Mouse (Mus musculus): ENCODE measurements at regions not wholly inside any gene's neighbourhood (a gene's known extent, or its start where the extent isn't known, plus 50 kb on each side); places are given as distances from the start of the nearest gene placed in this dataset.

DNA sequence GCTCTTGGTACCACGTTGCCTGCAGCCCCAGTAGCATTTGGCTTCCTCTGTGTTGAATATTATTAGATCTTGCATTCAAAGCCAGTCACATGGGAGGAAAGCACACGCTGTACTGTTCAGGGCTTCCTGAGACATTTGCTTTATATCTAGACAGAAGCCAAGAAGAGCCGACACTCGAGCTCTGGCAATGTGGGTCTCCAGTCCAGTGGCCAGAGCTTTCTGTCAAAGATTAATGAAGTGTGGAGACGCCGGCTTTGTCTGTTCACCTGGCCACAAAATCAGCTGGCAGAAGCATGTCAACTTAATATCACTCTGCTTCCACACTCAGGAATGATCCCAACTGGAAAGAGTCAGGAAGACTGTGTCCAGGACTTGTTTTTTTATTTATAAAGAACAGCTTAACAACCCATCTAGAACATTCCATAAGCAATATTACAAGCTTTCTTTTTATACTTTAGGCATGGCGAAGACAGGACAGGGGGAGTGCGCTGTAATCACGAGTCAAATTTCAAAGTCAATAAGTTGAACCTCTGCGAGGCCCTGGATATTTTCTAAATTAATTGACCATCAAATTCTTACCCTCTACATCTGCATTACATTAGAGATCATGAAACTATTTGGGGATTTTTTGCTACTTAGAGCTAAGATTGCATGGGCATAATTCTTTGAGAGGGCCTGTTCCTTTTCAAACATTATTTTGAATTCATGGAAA is 214.3 kb upstream of the F930015N05Rik start:
- DNase-seq (ENCODE audit: extremely low read depth, insufficient read length, low spot score) = no peak

DNA sequence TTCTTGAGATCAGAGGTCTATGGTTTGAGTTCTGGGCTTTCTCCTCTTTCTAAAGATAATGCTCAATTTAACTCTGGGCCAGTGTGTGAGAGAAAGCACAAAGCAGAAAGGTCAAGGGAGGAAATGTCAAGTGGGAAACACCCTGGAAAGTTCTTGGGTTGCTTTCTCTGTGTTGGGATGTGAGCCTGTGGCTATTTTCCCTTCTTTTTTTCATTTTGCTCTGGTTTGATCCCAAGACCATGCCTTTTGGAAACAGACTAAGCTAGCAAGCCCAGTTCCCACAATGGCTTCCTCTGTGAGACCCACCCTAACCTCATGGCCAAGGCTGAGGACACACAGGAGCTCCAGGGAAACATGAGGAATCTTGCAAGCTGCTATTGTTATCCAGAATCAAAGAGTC is 216.4 kb upstream of the F930015N05Rik start:
- DNase-seq (ENCODE audit: extremely low read depth, insufficient read length, low spot score) = no peak

DNA sequence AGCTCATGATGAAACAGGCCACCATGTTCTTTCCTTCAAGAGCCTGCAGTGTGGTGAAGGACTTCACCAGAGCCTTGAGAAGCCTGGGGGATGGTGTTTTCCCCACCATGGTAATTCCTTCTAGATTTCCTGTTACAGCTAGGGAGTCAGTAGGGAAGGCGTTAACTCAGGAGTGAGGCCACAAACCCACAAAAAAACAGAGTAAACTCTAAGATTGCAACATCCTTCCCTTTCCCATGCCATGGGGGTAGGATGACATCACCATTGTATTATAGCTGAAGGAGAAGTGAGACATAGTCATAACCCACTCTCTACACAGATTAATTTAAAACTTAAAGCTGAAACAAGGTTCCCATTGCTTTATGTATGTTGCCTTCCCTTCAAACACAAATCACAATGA is 218.7 kb upstream of the F930015N05Rik start:
- no peak for DNase-seq (ENCODE audit: extremely low read depth, insufficient read length, low spot score)

DNA sequence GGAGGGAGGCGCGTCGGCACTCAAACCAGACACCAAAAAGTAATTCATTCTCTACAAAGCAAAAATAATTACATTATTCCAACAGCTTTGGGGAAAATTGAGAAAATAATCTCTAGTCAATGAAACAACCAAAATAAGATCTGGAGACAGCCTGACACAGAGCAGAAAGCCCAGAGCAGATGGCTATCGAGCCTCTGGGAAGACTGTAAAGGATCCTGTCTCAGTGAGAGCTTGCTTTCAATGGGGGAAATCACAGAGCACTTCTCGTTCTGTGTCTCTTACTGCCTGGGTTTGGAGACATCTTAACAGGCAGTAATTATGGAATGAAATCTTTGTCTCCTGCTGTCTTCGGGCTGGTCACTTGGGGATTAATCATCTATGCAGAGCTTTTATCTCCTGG is 226.7 kb upstream of the F930015N05Rik start:
- DNase-seq (ENCODE audit: extremely low read depth, insufficient read length, low spot score) = no peak

DNA sequence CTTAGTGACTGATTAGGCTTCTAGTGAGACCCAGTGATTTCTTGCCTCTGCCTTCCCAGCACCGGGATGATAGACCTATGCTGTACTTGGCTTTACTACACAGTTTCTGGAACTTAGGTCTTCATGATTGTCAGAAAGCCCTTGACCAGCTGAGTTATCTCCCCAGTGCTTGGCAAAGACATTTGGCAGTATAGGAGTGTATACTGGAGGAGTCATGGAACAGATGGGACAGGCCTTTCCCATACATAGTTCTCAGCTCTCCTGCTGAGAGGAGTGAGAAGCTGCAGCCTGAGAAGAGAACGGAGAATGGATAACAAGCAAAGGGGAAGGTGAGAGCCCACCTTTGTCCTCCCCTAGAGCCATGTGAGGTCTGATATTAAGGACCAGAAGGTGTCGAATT is 230.6 kb upstream of the F930015N05Rik start:
- no peak for DNase-seq (ENCODE audit: extremely low read depth, insufficient read length, low spot score)

DNA sequence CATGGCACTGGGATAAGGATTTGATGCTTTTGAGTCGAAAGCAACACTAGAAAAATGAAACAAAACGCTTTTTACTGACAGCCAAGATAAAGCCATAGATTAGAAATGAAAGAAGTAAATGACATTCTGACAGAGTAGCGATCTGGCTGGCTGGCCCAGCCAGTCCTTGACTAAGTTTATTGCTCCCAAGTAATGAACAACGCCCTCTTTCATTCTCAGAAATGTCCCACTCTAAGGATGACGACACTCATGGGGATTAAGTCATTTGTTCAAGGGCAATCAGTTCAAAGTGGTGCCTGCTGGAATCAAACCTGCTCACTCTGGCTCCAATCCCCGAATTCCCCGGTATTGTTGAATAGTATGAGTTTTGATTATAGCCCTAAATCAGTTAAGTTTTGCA is 231.1 kb upstream of the F930015N05Rik start:
- DNase-seq (ENCODE audit: extremely low read depth, insufficient read length, low spot score) = no peak

DNA sequence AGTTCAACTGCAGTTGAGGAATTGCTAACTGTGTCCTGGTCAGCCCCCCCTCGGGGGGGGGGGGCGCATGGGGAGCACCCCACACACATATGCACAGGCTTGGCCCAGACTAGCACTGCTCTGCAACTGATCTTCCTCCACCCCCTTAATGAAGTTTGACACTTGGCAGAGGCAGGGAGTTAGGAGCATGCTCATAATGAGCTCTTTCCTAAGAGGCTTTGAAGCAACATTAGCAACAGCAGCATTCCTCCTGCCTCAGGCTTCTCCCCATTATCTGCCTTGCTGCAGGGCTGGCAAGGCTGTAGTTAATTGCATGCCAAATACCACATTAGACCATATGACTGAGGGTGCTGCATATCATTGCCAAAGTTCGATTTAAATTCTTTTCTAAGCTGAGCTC is 235.4 kb upstream of the F930015N05Rik start:
- DNase-seq (ENCODE audit: extremely low read depth, insufficient read length, low spot score) = peak; percentile 7

DNA sequence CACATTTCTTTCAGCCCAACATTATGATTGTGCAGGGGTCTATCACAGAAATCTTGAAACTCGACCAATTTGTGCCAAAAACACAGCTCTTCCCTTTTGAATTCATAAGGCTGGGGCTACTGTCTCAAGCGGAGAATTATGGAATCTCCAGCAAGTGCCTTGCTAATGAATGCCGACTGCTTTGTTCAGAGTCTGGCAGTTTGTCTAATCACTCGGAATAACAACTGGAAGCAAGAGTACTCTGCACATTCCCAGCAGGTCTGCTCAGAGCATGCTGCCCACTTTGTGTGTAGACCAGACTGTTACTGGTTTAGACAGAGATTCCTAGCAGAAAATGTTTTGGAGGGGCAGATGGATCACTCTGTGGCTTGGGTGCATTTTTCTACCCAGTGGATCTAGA is 237.1 kb upstream of the F930015N05Rik start:
- DNase-seq (ENCODE audit: extremely low read depth, insufficient read length, low spot score) = no peak

DNA sequence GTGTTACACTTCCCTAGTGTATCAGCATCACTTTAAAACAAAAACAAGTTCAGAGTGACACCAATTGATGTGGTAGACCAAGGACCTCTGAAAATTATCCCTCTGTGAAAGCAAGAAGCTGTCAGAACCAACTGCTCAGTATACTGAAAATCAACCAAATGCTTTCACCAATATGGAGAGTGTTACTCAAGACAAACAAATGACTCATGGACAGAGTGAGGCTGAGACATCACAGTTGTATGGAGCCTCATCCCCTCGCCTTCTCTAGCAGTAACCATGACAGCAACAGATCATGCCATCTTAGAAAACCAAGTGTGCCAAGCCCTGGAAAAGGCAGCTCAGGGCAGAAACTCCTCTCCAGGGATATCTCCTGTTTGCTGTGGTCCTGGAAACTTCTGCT is 267.3 kb upstream of the F930015N05Rik start:
- DNase-seq (ENCODE audit: extremely low read depth, insufficient read length, low spot score) = no peak

DNA sequence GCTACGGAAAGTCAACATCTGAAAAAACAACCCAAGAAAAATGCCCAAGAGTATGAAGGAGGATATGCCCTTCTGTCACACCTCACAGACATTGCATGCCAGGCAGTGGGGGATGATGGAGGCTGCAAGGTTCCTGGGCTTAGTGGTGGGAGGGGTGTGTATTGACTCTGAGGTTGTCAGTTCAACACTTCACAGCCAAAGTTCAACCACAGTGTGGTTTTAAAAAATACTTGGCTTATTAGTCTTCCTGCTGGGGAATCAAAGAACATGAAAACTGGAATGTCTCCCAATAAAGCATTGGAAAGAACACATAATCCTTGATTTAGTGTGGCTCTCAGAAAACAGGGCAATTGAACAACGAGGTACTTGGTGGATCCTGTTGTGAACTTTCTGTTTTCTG is 267.0 kb upstream of the Elac2 start:
- DNase-seq (ENCODE audit: extremely low read depth, insufficient read length, low spot score) = peak; percentile 11

DNA sequence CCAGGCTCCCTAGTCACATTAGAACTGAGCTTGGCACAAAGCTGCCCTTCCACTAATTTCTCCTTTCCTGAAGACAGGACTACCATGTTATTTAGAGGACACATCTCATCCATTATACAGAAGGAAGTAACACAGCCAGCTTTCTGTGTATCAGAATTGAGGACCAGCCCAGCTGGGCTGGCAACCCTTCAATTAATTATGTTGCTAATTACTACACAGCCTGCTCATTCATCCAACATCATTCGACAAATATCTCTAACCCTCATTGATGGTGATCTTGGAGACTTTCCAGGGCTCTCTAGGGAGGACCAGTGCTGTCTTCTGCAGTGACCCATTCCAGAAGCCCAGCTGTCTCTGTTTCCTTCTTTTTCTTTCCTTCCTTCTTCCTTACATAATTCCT is 263.7 kb upstream of the Elac2 start:
- no peak for DNase-seq (ENCODE audit: extremely low read depth, insufficient read length, low spot score)

DNA sequence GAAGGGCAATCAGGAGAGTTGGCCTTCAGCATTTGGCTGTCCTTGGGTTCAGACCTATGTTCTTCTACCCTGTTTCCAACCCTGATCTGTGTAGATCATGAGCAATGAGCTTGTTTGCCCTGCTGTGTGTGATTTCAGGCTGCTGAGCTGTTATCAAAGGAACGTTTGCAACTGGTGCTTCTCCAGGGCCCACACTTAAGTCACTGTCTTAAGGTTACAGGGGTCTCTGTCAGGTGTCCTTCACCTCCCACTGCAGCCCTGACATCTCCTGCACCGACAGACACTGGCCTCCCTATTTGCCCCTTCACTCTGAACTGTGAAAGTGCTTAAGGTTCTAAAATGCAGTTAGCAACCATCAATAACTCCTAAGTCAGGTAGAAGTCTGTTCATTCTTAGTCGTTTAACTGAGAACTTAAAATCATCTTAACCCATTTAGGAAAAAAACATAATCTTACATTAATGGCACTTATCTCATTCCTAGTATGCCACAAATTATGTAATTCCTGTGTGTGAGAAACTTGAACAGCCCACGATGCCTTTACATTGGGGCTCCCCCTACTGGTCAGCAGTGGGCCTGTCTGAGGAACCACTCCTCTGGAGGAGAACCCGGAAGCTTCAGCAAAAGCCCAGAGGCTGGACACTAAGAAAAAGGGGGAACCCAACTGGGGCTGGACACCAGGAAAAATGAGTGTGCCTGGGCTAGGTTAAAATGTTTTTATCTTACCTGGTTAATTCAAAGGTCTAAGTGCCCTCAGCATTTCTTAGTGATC is 260.3 kb upstream of the Elac2 start:
- DNase-seq (ENCODE audit: extremely low read depth, insufficient read length, low spot score) = no peak

DNA sequence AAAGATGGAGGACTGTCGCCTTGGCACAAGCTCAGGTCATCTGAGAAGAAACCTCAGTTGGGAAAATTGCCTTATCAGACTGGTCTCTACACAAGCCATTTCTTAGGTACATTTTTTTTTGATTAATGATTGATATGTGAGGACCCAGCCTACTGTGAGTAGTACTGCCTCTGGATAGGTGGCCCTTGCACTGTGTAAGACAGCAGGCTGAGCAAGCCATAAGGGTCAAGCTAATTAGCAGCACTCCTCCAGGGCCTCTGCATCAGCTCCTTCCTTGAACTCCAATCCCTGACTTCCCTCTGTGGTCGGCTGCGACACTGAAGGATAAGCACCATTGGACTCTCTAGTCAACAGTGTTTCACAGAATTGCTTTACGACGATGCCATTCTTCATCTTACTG is 252.6 kb upstream of the Elac2 start:
- no peak for DNase-seq (ENCODE audit: extremely low read depth, insufficient read length, low spot score)

DNA sequence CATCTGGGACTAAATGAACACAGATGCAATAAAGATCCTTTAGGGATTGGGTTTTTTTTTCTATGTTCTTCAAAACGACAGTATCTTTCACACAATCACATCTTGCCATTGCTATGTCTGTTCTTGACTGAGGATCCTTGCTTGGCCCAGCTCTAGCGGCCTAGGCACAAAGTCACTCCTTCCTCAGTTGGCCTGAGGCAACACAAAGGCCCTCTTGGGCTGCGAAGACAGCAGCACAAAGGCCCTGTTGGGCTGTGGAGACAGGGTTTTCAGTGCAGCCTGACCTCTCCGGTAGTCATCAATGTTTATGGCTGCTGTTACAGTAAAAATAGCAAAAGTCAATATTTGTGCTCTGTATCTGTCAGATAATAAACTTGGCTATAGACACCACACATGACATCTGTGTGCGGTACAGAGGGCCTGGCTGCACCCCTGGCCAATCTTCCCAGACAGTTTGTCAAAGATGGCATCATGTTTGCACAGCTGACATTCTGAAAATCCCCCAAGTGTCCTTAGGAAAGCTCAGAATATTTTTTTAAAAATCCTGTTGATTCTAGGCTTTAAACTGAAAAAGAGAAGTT is 250.9 kb upstream of the Elac2 start:
- no peak for DNase-seq (ENCODE audit: extremely low read depth, insufficient read length, low spot score)

DNA sequence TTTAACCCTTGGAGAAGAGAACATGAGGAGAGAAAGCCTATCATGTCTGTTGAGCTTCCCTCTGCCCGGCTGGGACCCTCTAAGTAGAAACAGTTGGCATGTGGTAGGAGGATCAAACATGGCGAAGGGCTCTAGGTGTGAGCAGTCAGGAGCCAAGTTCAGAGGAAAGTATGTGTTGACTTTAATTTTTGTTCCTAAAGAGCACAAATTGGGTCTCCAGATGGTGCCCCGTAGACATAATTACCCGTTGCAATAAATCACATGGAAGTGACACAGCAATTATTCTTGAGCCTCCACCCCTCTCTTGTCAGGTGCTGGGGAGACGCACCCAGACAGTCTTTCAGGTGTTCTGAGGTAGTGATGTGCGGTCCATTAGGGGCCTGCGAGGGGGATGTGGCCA is 239.9 kb upstream of the Elac2 start:
- DNase-seq (ENCODE audit: extremely low read depth, insufficient read length, low spot score) = no peak

DNA sequence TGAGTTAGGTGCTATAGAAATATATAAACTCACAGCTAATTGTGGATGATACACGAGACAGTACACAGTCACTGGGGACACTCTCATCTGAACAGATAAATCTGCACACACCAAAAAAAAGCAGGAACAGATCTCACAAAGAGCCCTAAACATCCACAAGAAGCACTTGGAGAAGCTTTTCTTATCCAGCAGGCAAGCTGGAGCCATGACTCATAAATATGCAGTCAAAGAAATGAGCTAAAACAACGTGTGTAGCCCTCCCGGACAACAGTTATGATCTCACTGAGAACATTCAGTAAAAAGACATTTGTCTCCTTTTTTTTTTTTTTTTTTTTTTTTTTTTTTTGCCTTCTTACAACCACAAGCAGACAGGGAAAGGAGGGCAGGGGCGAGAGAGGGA is 235.1 kb upstream of the Elac2 start:
- DNase-seq (ENCODE audit: extremely low read depth, insufficient read length, low spot score) = no peak

DNA sequence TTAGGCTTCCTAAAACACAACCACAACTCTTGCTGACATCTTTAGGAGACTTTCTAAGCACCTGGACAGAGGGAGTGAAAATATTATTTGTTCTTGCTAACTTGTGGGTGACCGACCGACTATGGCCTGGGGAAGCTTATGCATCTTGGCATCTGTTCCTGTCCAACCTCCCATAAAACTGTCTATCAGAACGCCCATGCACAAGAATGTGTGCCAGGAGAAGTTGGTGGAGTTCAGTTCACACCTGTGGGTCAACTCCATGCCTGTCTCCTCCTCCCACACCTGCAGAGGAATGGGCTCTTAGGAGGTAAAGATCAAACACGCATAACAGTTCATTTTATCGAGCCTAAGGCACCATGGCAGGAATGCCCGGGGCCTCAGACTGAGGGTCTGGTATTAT is 232.7 kb upstream of the Elac2 start:
- DNase-seq (ENCODE audit: extremely low read depth, insufficient read length, low spot score) = no peak

DNA sequence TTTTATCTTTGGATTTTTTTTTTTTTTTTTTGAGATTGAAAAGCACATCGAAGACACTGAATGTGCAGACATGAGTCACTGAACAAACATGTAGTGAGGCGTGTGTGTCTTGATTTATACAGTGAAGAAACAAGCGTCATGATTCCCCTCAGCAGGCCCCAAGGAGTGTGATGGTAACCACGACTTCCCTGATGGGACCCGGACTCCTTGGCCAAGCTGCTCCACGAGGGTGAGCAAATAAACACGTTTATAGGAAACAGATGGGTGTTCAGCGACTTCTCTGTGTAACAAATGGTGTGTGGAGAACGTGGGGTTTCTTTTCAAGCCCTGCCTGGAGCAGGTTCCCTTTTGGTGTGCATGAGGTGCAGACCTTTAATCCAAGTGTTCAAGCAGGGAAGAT is 228.9 kb upstream of the Elac2 start:
- no peak for DNase-seq (ENCODE audit: extremely low read depth, insufficient read length, low spot score)

DNA sequence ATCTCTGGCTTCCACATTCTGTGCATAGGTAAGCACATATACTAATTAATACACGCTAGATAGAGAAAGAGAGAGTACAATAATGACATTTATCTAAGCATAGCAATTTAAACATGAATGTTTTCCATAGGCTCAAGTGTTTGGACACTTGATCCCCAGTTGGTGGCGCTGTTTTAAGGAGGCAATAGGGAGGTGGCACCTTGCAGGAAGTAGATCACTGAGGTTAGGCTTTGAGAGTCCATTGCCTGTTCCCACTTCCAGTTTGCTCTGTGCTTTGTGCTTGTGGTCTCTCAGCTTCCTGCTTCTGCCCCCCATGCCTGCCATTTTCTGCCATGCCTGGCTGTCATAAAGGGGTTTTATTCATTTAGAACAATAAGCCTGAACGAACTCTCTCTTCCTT is 226.5 kb upstream of the Elac2 start:
- DNase-seq (ENCODE audit: extremely low read depth, insufficient read length, low spot score) = no peak

DNA sequence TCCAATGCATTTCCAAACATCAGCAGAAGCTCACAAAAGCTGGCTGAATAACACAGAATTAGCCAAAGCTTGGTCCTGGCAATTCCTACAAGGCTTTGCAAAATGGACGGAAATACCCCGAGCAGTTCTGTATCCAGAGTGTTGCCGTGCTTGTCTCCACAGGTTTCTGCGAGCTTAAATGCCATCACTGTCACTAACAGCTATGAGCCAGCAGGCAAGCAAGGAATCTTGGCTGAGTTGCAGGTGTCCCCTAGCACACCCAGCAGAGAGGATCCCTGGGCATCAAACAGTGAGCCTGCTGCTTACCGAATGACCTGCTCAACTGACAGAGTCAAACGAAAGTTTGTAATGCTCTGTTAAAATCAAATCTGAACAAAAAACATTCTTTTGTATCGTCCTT is 226.0 kb upstream of the Elac2 start:
- DNase-seq (ENCODE audit: extremely low read depth, insufficient read length, low spot score) = no peak

DNA sequence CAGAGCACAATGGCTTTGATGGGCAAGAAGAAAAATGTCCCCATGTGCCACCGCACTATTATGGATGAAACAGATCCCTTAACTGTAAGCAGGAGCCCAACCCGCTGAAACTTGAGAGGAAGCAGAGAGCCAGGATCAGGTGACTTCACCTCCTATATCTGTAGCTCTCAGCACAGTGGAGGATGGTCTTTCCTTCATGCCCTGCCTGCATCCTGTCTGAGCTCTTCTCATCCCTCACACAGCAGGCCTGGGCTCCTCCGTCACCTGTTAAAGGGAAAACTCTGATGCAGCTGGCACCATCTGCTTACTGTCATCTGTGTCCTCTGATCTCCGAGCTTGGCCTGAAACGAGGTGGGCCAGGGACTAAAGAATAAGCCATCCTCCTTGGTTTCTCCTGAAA is 224.8 kb upstream of the Elac2 start:
- no peak for DNase-seq (ENCODE audit: extremely low read depth, insufficient read length, low spot score)

DNA sequence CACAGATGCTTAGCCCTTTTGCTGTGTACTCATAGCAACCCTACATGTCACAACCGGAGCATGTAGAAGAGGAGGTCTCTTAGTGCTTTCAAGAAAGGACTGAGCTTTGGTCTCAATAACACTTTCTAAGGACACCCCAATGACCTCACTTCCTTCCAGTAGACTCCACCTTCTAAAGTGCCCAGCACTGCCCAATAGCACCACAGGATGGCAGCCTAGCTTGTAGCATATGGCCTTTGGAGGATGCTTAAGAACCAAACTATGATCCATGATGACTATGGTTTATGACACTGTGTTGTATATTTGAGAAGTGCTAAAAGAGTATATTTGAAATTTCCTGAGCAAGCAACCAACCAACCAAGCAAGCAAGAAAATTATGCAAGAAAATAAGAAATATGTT is 223.3 kb upstream of the Elac2 start:
- DNase-seq (ENCODE audit: extremely low read depth, insufficient read length, low spot score) = no peak

Data from 3134 (cell line).